Mouse (Mus musculus): ENCODE measurements around the gene Sh3pxd2a.

DNA sequence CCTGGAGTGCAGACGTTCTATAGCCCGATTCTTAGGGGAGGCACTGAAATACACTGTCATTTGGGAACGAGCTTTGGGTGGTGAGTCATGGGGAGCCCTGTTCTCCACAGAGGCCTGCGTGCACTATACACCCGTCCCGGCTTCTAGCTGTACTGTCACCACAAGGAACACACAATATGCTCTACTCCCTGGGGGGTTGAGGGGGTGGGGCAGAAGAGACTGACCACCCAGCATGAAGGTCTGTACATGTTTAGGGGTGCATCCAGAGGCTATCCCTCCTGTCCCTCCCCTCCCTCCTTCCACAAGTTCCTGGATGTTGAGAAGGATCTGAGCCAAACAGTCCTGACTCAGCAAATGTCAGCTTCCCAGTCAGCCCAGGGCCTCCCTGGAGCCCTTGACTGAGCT lies 182.1 kb downstream of the Sh3pxd2a start:
- TF ChIP-seq CTCF (conservative IDR thresholded peaks at IDR 0.05; ENCODE audit: low read length) (no peak), NANOG (IDR thresholded peaks at IDR 0.05; ENCODE audit: borderline replicate concordance, low read length) (no peak), POU5F1 (IDR thresholded peaks at IDR 0.05; ENCODE audit: borderline replicate concordance, low read length) (no peak)
